Mouse (Mus musculus) CH12.LX (cell line): ENCODE measurements around the gene Ctsh. TPM values are rescaled to one million over a fixed set of nuclear protein-coding genes. Genes with fewer than 3 reads are reported as not detected.

Experiments used
- DNase-seq: peaks from one replicate; pipeline ENCODE4 v3.0.0-alpha.2; 2013; ENCODE audit errors: extremely low read depth
- H3K27ac ChIP-seq: 2 replicates; pipeline ENCODE4 v1.5.1; 2012; ENCODE audit warnings: low read depth, mild to moderate bottlenecking, control low read depth, moderate library complexity; ENCODE audit not compliant: insufficient read depth
- H3K27me3 ChIP-seq: replicated peaks from 2 replicates; pipeline ENCODE3; 2012; ENCODE audit warnings: inconsistent platforms
- H3K36me3 ChIP-seq, 2 experiments: replicated peaks in 1 of 2; 2 replicates each; pipeline versions ENCODE3 to v1.6.1; 2012; ENCODE audit warnings: inconsistent platforms in 1 of 2, low read length in 1 of 2, mild to moderate bottlenecking in 1 of 2, mixed read lengths in 1 of 2, moderate library complexity in 1 of 2; ENCODE audit not compliant: control insufficient read depth in 1 of 2, insufficient read depth in 1 of 2
- H3K4me1 ChIP-seq, 2 experiments: 2 replicates each; pipeline ENCODE4 v1.6.1; 2012; ENCODE audit warnings: inconsistent platforms in 1 of 2, moderate library complexity in 1 of 2; ENCODE audit not compliant: insufficient read depth in 2 of 2, control insufficient read depth in 1 of 2
- H3K4me2 ChIP-seq: 2 replicates; pipeline ENCODE4 v1.6.1; 2012; ENCODE audit warnings: low read depth, mild to moderate bottlenecking, control low read depth; ENCODE audit not compliant: poor library complexity, insufficient read depth, severe bottlenecking
- H3K4me3 ChIP-seq, 3 experiments: fragments of 150-350 bp in 1 of 3; sonication (generic) in 1 of 3; replicated peaks in 1 of 3; 2 replicates each; pipeline versions ENCODE3 to v1.5.1; 2011 to 2012; ENCODE audit warnings: low read depth in 2 of 3, low read length in 2 of 3, mild to moderate bottlenecking in 2 of 3, moderate library complexity in 2 of 3, control low read depth in 1 of 3, improper control_type of control experiment in 1 of 3, inconsistent platforms in 1 of 3, mixed read lengths in 1 of 3; ENCODE audit not compliant: poor library complexity in 1 of 3
- H3K79me2 ChIP-seq: replicated peaks from 2 replicates; pipeline ENCODE4 v1.6.1; 2012; ENCODE audit warnings: mild to moderate bottlenecking, moderate library complexity; ENCODE audit not compliant: control insufficient read depth, poor library complexity, insufficient read depth, severe bottlenecking; ENCODE audit errors: extremely low read depth
- H3K9ac ChIP-seq: 2 replicates; pipeline ENCODE4 v1.6.1; 2012; ENCODE audit warnings: low read depth, mild to moderate bottlenecking, control low read depth, moderate library complexity; ENCODE audit not compliant: insufficient read depth
- H3K9me3 ChIP-seq: replicated peaks from 2 replicates; pipeline ENCODE3; 2012; ENCODE audit warnings: low read length, inconsistent platforms, mixed read lengths
- E2F4 ChIP-seq: IDR thresholded peaks from 2 replicates; pipeline ENCODE4 v1.6.1; 2011; ENCODE audit warnings: low read depth, low read length, improper control_type of control experiment; ENCODE audit not compliant: insufficient replicate concordance
- EP300 ChIP-seq: IDR thresholded peaks from 2 replicates; pipeline ENCODE4 v1.6.1; 2011; ENCODE audit warnings: low read length, improper control_type of control experiment
- ETS1 ChIP-seq: conservative IDR thresholded peaks from 2 replicates; pipeline ENCODE4 v1.6.1; 2012; ENCODE audit warnings: low read depth, mild to moderate bottlenecking, inconsistent platforms, low read length, improper control_type of control experiment, moderate library complexity
- HCFC1 ChIP-seq: IDR thresholded peaks from 2 replicates; pipeline ENCODE4 v1.6.1; 2012; ENCODE audit warnings: low read depth, mild to moderate bottlenecking, inconsistent platforms, low read length, improper control_type of control experiment
- JUND ChIP-seq: conservative IDR thresholded peaks from 2 replicates; pipeline ENCODE4 v1.6.1; 2011; ENCODE audit warnings: low read depth, low read length, improper control_type of control experiment
- KAT2A ChIP-seq: IDR thresholded peaks from 2 replicates; pipeline ENCODE4 v1.6.1; 2012; ENCODE audit warnings: low read length, improper control_type of control experiment, inconsistent platforms; ENCODE audit not compliant: insufficient replicate concordance
- MXI1 ChIP-seq: IDR thresholded peaks from 2 replicates; pipeline ENCODE4 v1.6.1; 2011; ENCODE audit warnings: mild to moderate bottlenecking, low read depth, low read length, improper control_type of control experiment
- NRF1 ChIP-seq: IDR thresholded peaks from 2 replicates; pipeline ENCODE4 v1.6.1; 2014; ENCODE audit warnings: low read depth, mild to moderate bottlenecking, inconsistent platforms, low read length, improper control_type of control experiment, moderate library complexity
- PAX5 ChIP-seq: IDR thresholded peaks from 2 replicates; pipeline ENCODE4 v1.6.1; 2012; ENCODE audit warnings: low read length, inconsistent platforms, mixed read lengths
- POLR2AphosphoS2 ChIP-seq: IDR thresholded peaks from 2 replicates; pipeline ENCODE4 v1.6.1; 2011; ENCODE audit warnings: low read depth, low read length, improper control_type of control experiment
- SIN3A ChIP-seq: IDR thresholded peaks from 2 replicates; pipeline ENCODE4 v1.6.1; 2012; ENCODE audit warnings: low read length, improper control_type of control experiment, inconsistent platforms
- TBP ChIP-seq: conservative IDR thresholded peaks from 2 replicates; pipeline ENCODE4 v1.6.1; 2011; ENCODE audit warnings: low read depth, low read length, improper control_type of control experiment
- UBTF ChIP-seq: IDR thresholded peaks from 2 replicates; pipeline ENCODE4 v1.6.1; 2012; ENCODE audit warnings: low read depth, mild to moderate bottlenecking, inconsistent platforms, low read length, improper control_type of control experiment, moderate library complexity
- USF2 ChIP-seq: conservative IDR thresholded peaks from 2 replicates; pipeline ENCODE4 v1.6.1; 2011; ENCODE audit warnings: low read depth, low read length, improper control_type of control experiment
- ZC3H11A ChIP-seq: IDR thresholded peaks from 2 replicates; pipeline ENCODE4 v1.6.1; 2012; ENCODE audit warnings: low read depth, mild to moderate bottlenecking, inconsistent platforms, low read length, improper control_type of control experiment
- ZKSCAN1 ChIP-seq: IDR thresholded peaks from 2 replicates; pipeline ENCODE4 v1.6.1; 2012; ENCODE audit warnings: low read depth, inconsistent platforms, low read length, improper control_type of control experiment, borderline replicate concordance
- ZMIZ1 ChIP-seq: IDR thresholded peaks from 2 replicates; pipeline ENCODE4 v1.6.1; 2012; ENCODE audit warnings: low read depth, mild to moderate bottlenecking, inconsistent platforms, low read length, improper control_type of control experiment
- ZNF384 ChIP-seq: IDR thresholded peaks from 2 replicates; pipeline ENCODE4 v1.6.1; 2012; ENCODE audit warnings: low read depth, low read length, improper control_type of control experiment, inconsistent platforms
- dilution Hi-C: fragments of 300-500 bp; cut with MboI; formaldehyde crosslinking; loops from 2 replicates; pipeline ENCODE4 v1.14.3; 2020; ENCODE audit warnings: low sequenced_read_pairs; ENCODE audit not compliant: extremely low pct_unique_long_range_greater_than_20kb, extremely low pct_ligation_motif_present
- in situ Hi-C: fragments of 300-500 bp; cut with MboI; formaldehyde crosslinking; loops from 3 replicates; pipeline ENCODE4 v1.14.3; 2019; ENCODE audit warnings: low sequenced_read_pairs, low pct_ligation_motif_present, low pct_unique_long_range_greater_than_20kb, mixed read lengths
- polyA plus RNA-seq: library from polyadenylated mRNA; unstranded; fragments of >175 nt; gene quantifications from 2 replicates; pipeline ENCODE4 v1.2.1, GENCODE M21; 2012; ENCODE audit warnings: low read depth; ENCODE audit not compliant: insufficient read length
- total RNA-seq, 2 experiments: library from RNA; depleted of rRNA; stranded (reverse); fragments of 300-350 nt in 1 of 2; fragments of >200 nt in 1 of 2; gene quantifications; 2 replicates each; pipeline ENCODE4 v1.2.3; 2012 to 2014

Gene Ctsh
- total and polyA plus RNA-seq, 3 experiments: 133 to 316 (median 256) TPM

DNA sequence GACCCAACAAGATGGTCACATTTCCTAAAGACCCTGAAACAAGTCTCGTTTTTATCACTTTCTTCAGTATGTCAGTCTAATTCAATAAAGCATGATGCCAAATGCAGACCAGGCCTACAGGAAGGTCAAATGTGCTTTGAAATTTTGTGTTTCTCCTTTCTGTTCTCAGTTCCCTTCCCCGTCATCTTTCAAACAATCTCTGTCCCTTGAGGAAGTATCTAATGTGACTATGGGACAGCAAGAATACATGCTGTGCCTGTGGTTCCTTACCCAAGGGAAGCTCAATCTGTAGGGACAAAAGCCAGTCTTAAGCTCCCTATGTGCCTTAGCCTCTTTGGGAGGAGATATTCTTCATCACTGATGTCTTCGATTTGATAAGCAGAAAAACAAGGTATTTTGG lies 39.3 kb upstream of the Ctsh start:
- TF ChIP-seq EP300 (peak; percentile 64; the same call in 1 of the 2 replicates), KAT2A (no peak)
- dilution Hi-C loops: no loop called here
- no peaks in the 10 kb centered on the region for H3K36me3 ChIP-seq
- in situ Hi-C loops: no loop called here
- no peak overlapping the region for H3K4me3 ChIP-seq
- no peaks in the 10 kb centered on the region for H3K79me2 ChIP-seq
- no peak overlapping the region for H3K4me2 ChIP-seq
- no peaks in the 10 kb centered on the region for H3K27me3 ChIP-seq
- no peaks in the 10 kb centered on the region for H3K9me3 ChIP-seq
- H3K27ac ChIP-seq: no peak overlapping the region
- peaks cover 3 to 42% of the 10 kb centered on the region in 2 experiments; a peak in 3 of 4 replicates for H3K4me1 ChIP-seq
- peak; percentile 25 for DNase-seq
- H3K9ac ChIP-seq: no peak overlapping the region

DNA sequence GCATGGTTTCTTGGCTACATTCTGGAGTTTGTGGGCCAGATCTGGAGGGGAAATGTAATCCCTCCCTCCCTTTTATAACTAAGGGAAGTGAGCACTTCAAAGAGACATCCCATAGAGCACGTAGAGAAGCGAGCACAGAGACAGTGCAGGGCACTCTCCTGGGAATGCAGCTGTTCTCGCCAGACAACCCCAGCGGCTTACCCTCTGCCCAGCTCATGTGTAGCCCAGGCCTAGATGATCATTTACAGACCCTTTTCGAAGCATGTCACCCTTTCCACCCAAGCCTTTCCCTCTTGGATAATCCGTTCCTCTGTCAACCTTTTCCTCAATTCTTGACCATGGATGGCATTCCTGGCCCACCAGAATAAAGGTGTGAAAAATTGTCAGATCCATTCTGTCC lies 37.7 kb upstream of the Ctsh start:
- dilution Hi-C loops (no loop called here), in situ Hi-C loops (no loop called here)
- no peak overlapping the region for H3K4me3 ChIP-seq
- no peaks in the 10 kb centered on the region for H3K79me2 ChIP-seq
- no peak overlapping the region for H3K9ac ChIP-seq
- no peaks in the 10 kb centered on the region for H3K36me3 ChIP-seq
- no peak overlapping the region for H3K4me2 ChIP-seq
- H3K27me3 ChIP-seq: no peaks in the 10 kb centered on the region
- DNase-seq: no peak
- H3K9me3 ChIP-seq: no peaks in the 10 kb centered on the region
- no peak overlapping the region for H3K27ac ChIP-seq
- H3K4me1 ChIP-seq: peaks cover 5 to 48% of the 10 kb centered on the region in 2 experiments; a peak in 3 of 4 replicates
- TF ChIP-seq PAX5: no peak

DNA sequence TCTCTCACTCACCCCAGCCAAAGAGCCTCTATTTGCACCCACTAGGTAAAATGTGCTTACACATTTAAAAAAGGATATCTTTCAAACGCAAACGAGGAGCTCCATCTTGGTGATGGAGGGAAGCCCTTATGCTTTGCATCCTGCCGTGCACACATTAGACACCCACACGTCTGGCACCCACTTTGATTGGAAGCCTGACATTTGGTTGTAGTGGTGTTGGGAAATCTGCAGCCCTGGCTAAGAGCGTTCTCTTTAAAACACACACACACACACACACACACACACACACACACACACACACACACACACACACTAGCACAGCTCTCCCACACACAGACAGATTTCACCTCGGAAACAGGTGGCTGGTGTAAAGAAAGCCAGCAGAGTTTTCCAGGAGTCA lies 33.1 kb upstream of the Ctsh start:
- Histone ChIP-seq H3K9me3 (no peaks in the 10 kb centered on the region), H3K4me1 (peaks cover 5 to 26% of the 10 kb centered on the region in 2 experiments; a peak in 3 of 4 replicates), H3K36me3 (no peaks in the 10 kb centered on the region), H3K4me3 (no peak overlapping the region), H3K27me3 (no peaks in the 10 kb centered on the region), H3K4me2 (no peak overlapping the region), H3K27ac (no peak overlapping the region), H3K9ac (no peak overlapping the region), H3K79me2 (no peaks in the 10 kb centered on the region)
- no peak for DNase-seq
- in situ Hi-C loops (no loop called here), dilution Hi-C loops (no loop called here)
- no peak for TF ChIP-seq TBP
- TF ChIP-seq ZKSCAN1: no peak
- no peak for TF ChIP-seq JUND
- TF ChIP-seq HCFC1: no peak
- no peak for TF ChIP-seq E2F4
- no peak for TF ChIP-seq UBTF
- no peak for TF ChIP-seq ZC3H11A
- no peak for TF ChIP-seq SIN3A
- TF ChIP-seq ETS1: no peak
- TF ChIP-seq ZMIZ1: no peak
- TF ChIP-seq MXI1: no peak
- TF ChIP-seq POLR2AphosphoS2: no peak
- TF ChIP-seq ZNF384: no peak
- TF ChIP-seq NRF1: no peak
- no peak for TF ChIP-seq USF2
